ENCODE assay signal across 13 mouse cellular contexts in genomic region chr5:127379351-127379750, GRCm38 (mm10).
A peak's percentile ranks its signal among the peaks of the same experiment; 100 is the strongest.
DNase-seq lines count a peak whose midpoint lies in the region.
"Had no signal": no experiment of that assay in that cellular context is flagged by ENCODE, and none has a peak within 500 bp of the region (broad histone marks: within the 10 kb centered on the region; RNA-seq: fewer than 3 reads in every experiment).

No protein-coding gene starts in this region.

- DNase-seq in cerebellum, adult 11 months, result peak; percentile 56
- DNase-seq in cerebellum, postnatal 4 days (ENCODE audit: low spot score in 2 of 2), result no peak
- peak; percentile 18 for DNase-seq in layer of hippocampus, adult 9-11 months
- no peak for DNase-seq in layer of hippocampus, adult 9-10 months (ENCODE audit: low spot score)
- peak; percentile 90 for DNase-seq in brain, adult 2 months (ENCODE audit: low read depth, low spot score)
- peak; percentile 61 to 71 for DNase-seq in cerebellum, postnatal 25 days
- DNase-seq in thymus, postnatal 14 days, result no peak
- no peak for DNase-seq in left cerebral cortex, postnatal 14 days (ENCODE audit: low spot score in 2 of 2)
- DNase-seq: adrenal gland, postnatal 36 days; embryo, embryonic 11 days; forebrain, postnatal 0 days; kidney, adult 11 months; liver, postnatal 0 days had no signal

- intact Hi-C loops in left cerebral cortex, postnatal 14 days (cut with DNase I), result no loop called here

Comparison
In these comparisons a context has a peak if more than half of its experiments do, and no peak if none do; other contexts are left out.
1. DNase-seq: peak in cerebellum, adult 11 months (single experiment), layer of hippocampus, adult 9-11 months (single experiment), brain, adult 2 months (single experiment) and cerebellum, postnatal 25 days (2 of 2); none in cerebellum, postnatal 4 days (0 of 2), layer of hippocampus, adult 9-10 months (single experiment), thymus, postnatal 14 days (single experiment) and left cerebral cortex, postnatal 14 days (0 of 2).